Mouse (Mus musculus) E14TG2a.4 (cell line): Measurements from ENCODE around the gene Cadm2.

ENCODE experiments used
- CTCF ChIP-seq: conservative IDR thresholded peaks from 2 replicates; pipeline ENCODE4 v1.5.1; 2014; ENCODE audit warnings: low read length
- NANOG ChIP-seq: IDR thresholded peaks from 2 replicates; pipeline ENCODE4 v1.6.1; 2014; ENCODE audit warnings: borderline replicate concordance, low read length, mixed read lengths
- POU5F1 ChIP-seq: IDR thresholded peaks from 2 replicates; pipeline ENCODE4 v1.6.1; 2014; ENCODE audit warnings: low read length, borderline replicate concordance

DNA sequence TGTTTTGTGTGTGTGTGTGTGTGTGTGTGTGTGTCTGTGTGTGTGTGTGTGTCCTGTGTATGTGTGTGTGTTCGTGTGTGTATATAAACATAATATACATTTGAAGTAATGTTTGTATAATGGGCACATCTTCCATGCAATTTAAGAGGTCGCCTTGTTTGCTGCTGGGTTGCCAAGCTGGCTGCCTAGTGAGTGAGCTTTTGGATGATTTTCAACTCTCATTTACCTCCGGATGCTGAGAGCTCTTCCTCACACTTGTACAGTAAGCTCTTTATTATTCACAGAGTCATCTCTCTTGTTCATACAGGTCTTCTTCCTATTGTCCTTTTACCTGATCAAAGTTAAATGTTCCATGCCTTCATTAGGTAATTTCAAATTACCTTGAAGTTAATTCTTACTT lies 822.5 kb downstream of the Cadm2 start:
- TF ChIP-seq CTCF, result no peak
- TF ChIP-seq NANOG, result no peak
- no peak for TF ChIP-seq POU5F1
